Mouse (Mus musculus) myocyte (in vitro differentiated cells): Measurements from ENCODE around the gene Myo6. TPM values are rescaled to one million over a fixed set of nuclear protein-coding genes. Genes with fewer than 3 reads are reported as not detected.

Experiments used
- H3K27me3 ChIP-seq: one replicate; pipeline ENCODE4 v1.6.1; 2011; ENCODE audit not compliant: control insufficient read depth, insufficient read depth, insufficient read length
- H3K36me3 ChIP-seq: one replicate; pipeline ENCODE4 v1.6.1; 2011; ENCODE audit not compliant: control insufficient read depth, insufficient read depth
- H3K4me2 ChIP-seq: one replicate; pipeline ENCODE4 v1.6.1; 2011; ENCODE audit warnings: low read depth, control low read depth
- H3K4me3 ChIP-seq: one replicate; pipeline ENCODE4 v1.5.1; 2011; ENCODE audit warnings: mild to moderate bottlenecking, control low read depth, moderate library complexity
- H3K79me2 ChIP-seq: one replicate; pipeline ENCODE4 v1.6.1; 2011; ENCODE audit not compliant: control insufficient read depth, insufficient read depth
- H3ac ChIP-seq: one replicate; pipeline ENCODE4 v1.6.1; 2011; ENCODE audit not compliant: control insufficient read depth, insufficient read length
- CEBPB ChIP-seq: IDR thresholded peaks from 2 replicates; pipeline ENCODE4 v1.6.1; 2011; ENCODE audit warnings: mild to moderate bottlenecking, moderate library complexity; ENCODE audit not compliant: poor library complexity, insufficient read depth, severe bottlenecking
- E2F4 ChIP-seq: IDR thresholded peaks from one replicate; pipeline ENCODE4 v1.6.1; 2011; ENCODE audit warnings: mild to moderate bottlenecking, control low read depth, moderate library complexity; ENCODE audit not compliant: insufficient read depth
- MAX ChIP-seq: IDR thresholded peaks from one replicate; pipeline ENCODE4 v1.6.1; 2011; ENCODE audit warnings: low read depth, mild to moderate bottlenecking, control low read depth
- MYOD1 ChIP-seq, 3 experiments: IDR thresholded peaks; one replicate each; pipeline ENCODE4 v1.6.1; 2011; ENCODE audit warnings: control low read depth in 2 of 3, low read depth in 2 of 3, mild to moderate bottlenecking in 2 of 3, moderate library complexity in 1 of 3; ENCODE audit not compliant: insufficient read length in 2 of 3, control insufficient read depth in 1 of 3
- MYOG ChIP-seq, 3 experiments: IDR thresholded peaks; one replicate each; pipeline ENCODE4 v1.6.1; 2011; ENCODE audit warnings: control low read depth in 2 of 3, low read depth in 2 of 3, mild to moderate bottlenecking in 2 of 3; ENCODE audit not compliant: insufficient read length in 2 of 3, control insufficient read depth in 1 of 3, insufficient read depth in 1 of 3
- POLR2A ChIP-seq: IDR thresholded peaks from one replicate; pipeline ENCODE4 v1.6.1; 2011; ENCODE audit warnings: low read depth, mild to moderate bottlenecking, control low read depth, moderate library complexity; ENCODE audit not compliant: insufficient read length
- POLR2AphosphoS2 ChIP-seq: IDR thresholded peaks from one replicate; pipeline ENCODE4 v1.6.1; 2011; ENCODE audit warnings: low read depth, control low read depth; ENCODE audit not compliant: insufficient read length
- REST ChIP-seq: IDR thresholded peaks from one replicate; pipeline ENCODE4 v1.6.1; 2011; ENCODE audit warnings: mild to moderate bottlenecking, control low read depth, moderate library complexity; ENCODE audit not compliant: insufficient read depth, insufficient read length
- SRF ChIP-seq: IDR thresholded peaks from one replicate; pipeline ENCODE4 v1.6.1; 2011; ENCODE audit warnings: low read depth; ENCODE audit not compliant: control insufficient read depth, insufficient read length
- TCF12 ChIP-seq: IDR thresholded peaks from one replicate; pipeline ENCODE4 v1.6.1; 2011; ENCODE audit warnings: mild to moderate bottlenecking, control low read depth; ENCODE audit not compliant: poor library complexity, insufficient read depth, severe bottlenecking
- TCF3 ChIP-seq: IDR thresholded peaks from one replicate; pipeline ENCODE4 v1.6.1; 2011; ENCODE audit warnings: low read depth, control low read depth; ENCODE audit not compliant: insufficient read length
- USF1 ChIP-seq: IDR thresholded peaks from one replicate; pipeline ENCODE4 v1.6.1; 2011; ENCODE audit warnings: low read depth, mild to moderate bottlenecking, control low read depth, moderate library complexity
- polyA plus RNA-seq: library from polyadenylated mRNA; unstranded; fragments of >200 nt; fragmentation: generic; extraction: Trizol; gene quantifications from one replicate; pipeline ENCODE4 v1.2.1, GENCODE M21; 2012; ENCODE audit warnings: missing spikeins

Gene Myo6
- polyA plus RNA-seq, 1 experiment = 4.1 TPM

GRCm38 (mm10) chr9:80165690-80166089 is 859 bp downstream of the Myo6 start:
- no peaks in the 10 kb centered on the region for H3K36me3 ChIP-seq
- H3ac ChIP-seq = peak overlapping the region; percentile 94
- no peaks in the 10 kb centered on the region for H3K79me2 ChIP-seq
- peak overlapping the region; percentile 80 for H3K4me2 ChIP-seq
- peak overlapping the region; percentile 37 for H3K4me3 ChIP-seq
- TF ChIP-seq TCF12 = no peak
- no peak for TF ChIP-seq E2F4
- TF ChIP-seq MYOD1 (IDR thresholded peaks at IDR 0.05; ENCODE audit: control insufficient read depth in 1 of 3, insufficient read length in 2 of 3, low read depth in 2 of 3) = no peak
- no peak for TF ChIP-seq POLR2A
- no peak for TF ChIP-seq MYOG (IDR thresholded peaks at IDR 0.05; ENCODE audit: control insufficient read depth in 1 of 3, insufficient read depth in 1 of 3, insufficient read length in 2 of 3, low read depth in 2 of 3)
- no peak for TF ChIP-seq CEBPB
- no peak for TF ChIP-seq SRF
- no peak for TF ChIP-seq TCF3
- no peak for TF ChIP-seq REST
- TF ChIP-seq MAX = no peak
- TF ChIP-seq USF1 = no peak
- no peaks in the 10 kb centered on the region for H3K27me3 ChIP-seq

GRCm38 (mm10) chr9:80166425-80166824 is 1.6 kb downstream of the Myo6 start:
- no peaks in the 10 kb centered on the region for H3K27me3 ChIP-seq
- no peaks in the 10 kb centered on the region for H3K36me3 ChIP-seq
- no peak overlapping the region for H3ac ChIP-seq
- H3K4me3 ChIP-seq = peak overlapping the region; percentile 37
- peak overlapping the region; percentile 80 for H3K4me2 ChIP-seq
- H3K79me2 ChIP-seq = no peaks in the 10 kb centered on the region
- TF ChIP-seq E2F4 (no peak), POLR2AphosphoS2 (no peak), MYOD1 (IDR thresholded peaks at IDR 0.05; ENCODE audit: control insufficient read depth in 1 of 3, insufficient read length in 2 of 3, low read depth in 2 of 3) (no peak), POLR2A (no peak), REST (no peak), TCF12 (no peak), CEBPB (no peak), USF1 (no peak), MYOG (IDR thresholded peaks at IDR 0.05; ENCODE audit: control insufficient read depth in 1 of 3, insufficient read depth in 1 of 3, insufficient read length in 2 of 3, low read depth in 2 of 3) (no peak), MAX (no peak), TCF3 (no peak)

GRCm38 (mm10) chr9:80167089-80167488 is 2.3 kb downstream of the Myo6 start:
- H3K4me2 ChIP-seq = no peak overlapping the region
- TF ChIP-seq MAX = no peak
- TF ChIP-seq SRF = no peak
- TF ChIP-seq TCF3 = no peak
- TF ChIP-seq MYOD1 (IDR thresholded peaks at IDR 0.05; ENCODE audit: control insufficient read depth in 1 of 3, insufficient read length in 2 of 3, low read depth in 2 of 3) = no peak
- no peak for TF ChIP-seq USF1
- TF ChIP-seq MYOG (IDR thresholded peaks at IDR 0.05; ENCODE audit: control insufficient read depth in 1 of 3, insufficient read depth in 1 of 3, insufficient read length in 2 of 3, low read depth in 2 of 3) = no peak
- no peak for TF ChIP-seq POLR2A
- no peak for TF ChIP-seq REST
- no peak for TF ChIP-seq CEBPB
- no peak for TF ChIP-seq E2F4
- no peak for TF ChIP-seq POLR2AphosphoS2
- no peak for TF ChIP-seq TCF12
- H3K36me3 ChIP-seq = no peaks in the 10 kb centered on the region
- H3K4me3 ChIP-seq = no peak overlapping the region
- no peaks in the 10 kb centered on the region for H3K27me3 ChIP-seq
- H3K79me2 ChIP-seq = no peaks in the 10 kb centered on the region
- H3ac ChIP-seq = no peak overlapping the region

GRCm38 (mm10) chr9:80169551-80169950 is 4.7 kb downstream of the Myo6 start:
- H3ac ChIP-seq = no peak overlapping the region
- H3K27me3 ChIP-seq = no peaks in the 10 kb centered on the region
- H3K79me2 ChIP-seq = no peaks in the 10 kb centered on the region
- H3K4me2 ChIP-seq = peak overlapping the region; percentile 42
- no peak for TF ChIP-seq MYOG (IDR thresholded peaks at IDR 0.05; ENCODE audit: control insufficient read depth in 1 of 3, insufficient read depth in 1 of 3, insufficient read length in 2 of 3, low read depth in 2 of 3)
- no peak for TF ChIP-seq SRF
- TF ChIP-seq USF1 = no peak
- no peak for TF ChIP-seq CEBPB
- no peak for TF ChIP-seq E2F4
- no peak for TF ChIP-seq REST
- TF ChIP-seq POLR2A = no peak
- TF ChIP-seq TCF12 = no peak
- no peaks in the 10 kb centered on the region for H3K36me3 ChIP-seq
- H3K4me3 ChIP-seq = no peak overlapping the region

- no peaks in the 10 kb centered on the region for H3K27me3 ChIP-seq
Measured at GRCm38 (mm10) chr9:80171241-80171640, 6.4 kb downstream of the Myo6 start.

More at GRCm38 (mm10) chr9:80171241-80171640, 6.4 kb downstream of the Myo6 start:
- no peak for TF ChIP-seq POLR2AphosphoS2
- TF ChIP-seq POLR2A = no peak
- no peak for TF ChIP-seq MAX
- TF ChIP-seq TCF3 = no peak
- TF ChIP-seq SRF = no peak
- no peak for TF ChIP-seq CEBPB
- no peak for TF ChIP-seq USF1
- TF ChIP-seq TCF12 = no peak
- no peak overlapping the region for H3ac ChIP-seq
- H3K36me3 ChIP-seq = no peaks in the 10 kb centered on the region
- no peak overlapping the region for H3K4me3 ChIP-seq
- no peak overlapping the region for H3K4me2 ChIP-seq
- no peaks in the 10 kb centered on the region for H3K79me2 ChIP-seq
